Mouse (Mus musculus) myocyte (in vitro differentiated cells): ENCODE measurements at regions not wholly inside any gene's neighbourhood (a gene's known extent, or its start where the extent isn't known, plus 50 kb on each side); places are given as distances from the start of the nearest gene placed in this dataset.

ENCODE experiments used
- H3K27me3 ChIP-seq: one replicate; pipeline ENCODE4 v1.6.1; 2011; ENCODE audit not compliant: control insufficient read depth, insufficient read depth, insufficient read length
- H3K36me3 ChIP-seq: one replicate; pipeline ENCODE4 v1.6.1; 2011; ENCODE audit not compliant: control insufficient read depth, insufficient read depth
- H3K4me2 ChIP-seq: one replicate; pipeline ENCODE4 v1.6.1; 2011; ENCODE audit warnings: low read depth, control low read depth
- H3K4me3 ChIP-seq: one replicate; pipeline ENCODE4 v1.5.1; 2011; ENCODE audit warnings: mild to moderate bottlenecking, control low read depth, moderate library complexity
- H3K79me2 ChIP-seq: one replicate; pipeline ENCODE4 v1.6.1; 2011; ENCODE audit not compliant: control insufficient read depth, insufficient read depth
- H3ac ChIP-seq: one replicate; pipeline ENCODE4 v1.6.1; 2011; ENCODE audit not compliant: control insufficient read depth, insufficient read length
- CEBPB ChIP-seq: IDR thresholded peaks from 2 replicates; pipeline ENCODE4 v1.6.1; 2011; ENCODE audit warnings: mild to moderate bottlenecking, moderate library complexity; ENCODE audit not compliant: poor library complexity, insufficient read depth, severe bottlenecking
- E2F4 ChIP-seq: IDR thresholded peaks from one replicate; pipeline ENCODE4 v1.6.1; 2011; ENCODE audit warnings: mild to moderate bottlenecking, control low read depth, moderate library complexity; ENCODE audit not compliant: insufficient read depth
- MAX ChIP-seq: IDR thresholded peaks from one replicate; pipeline ENCODE4 v1.6.1; 2011; ENCODE audit warnings: low read depth, mild to moderate bottlenecking, control low read depth
- MYOD1 ChIP-seq, 3 experiments: IDR thresholded peaks; one replicate each; pipeline ENCODE4 v1.6.1; 2011; ENCODE audit warnings: control low read depth in 2 of 3, low read depth in 2 of 3, mild to moderate bottlenecking in 2 of 3, moderate library complexity in 1 of 3; ENCODE audit not compliant: insufficient read length in 2 of 3, control insufficient read depth in 1 of 3
- MYOG ChIP-seq, 3 experiments: IDR thresholded peaks; one replicate each; pipeline ENCODE4 v1.6.1; 2011; ENCODE audit warnings: control low read depth in 2 of 3, low read depth in 2 of 3, mild to moderate bottlenecking in 2 of 3; ENCODE audit not compliant: insufficient read length in 2 of 3, control insufficient read depth in 1 of 3, insufficient read depth in 1 of 3
- POLR2A ChIP-seq: IDR thresholded peaks from one replicate; pipeline ENCODE4 v1.6.1; 2011; ENCODE audit warnings: low read depth, mild to moderate bottlenecking, control low read depth, moderate library complexity; ENCODE audit not compliant: insufficient read length
- POLR2AphosphoS2 ChIP-seq: IDR thresholded peaks from one replicate; pipeline ENCODE4 v1.6.1; 2011; ENCODE audit warnings: low read depth, control low read depth; ENCODE audit not compliant: insufficient read length
- REST ChIP-seq: IDR thresholded peaks from one replicate; pipeline ENCODE4 v1.6.1; 2011; ENCODE audit warnings: mild to moderate bottlenecking, control low read depth, moderate library complexity; ENCODE audit not compliant: insufficient read depth, insufficient read length
- SRF ChIP-seq: IDR thresholded peaks from one replicate; pipeline ENCODE4 v1.6.1; 2011; ENCODE audit warnings: low read depth; ENCODE audit not compliant: control insufficient read depth, insufficient read length
- TCF12 ChIP-seq: IDR thresholded peaks from one replicate; pipeline ENCODE4 v1.6.1; 2011; ENCODE audit warnings: mild to moderate bottlenecking, control low read depth; ENCODE audit not compliant: poor library complexity, insufficient read depth, severe bottlenecking
- TCF3 ChIP-seq: IDR thresholded peaks from one replicate; pipeline ENCODE4 v1.6.1; 2011; ENCODE audit warnings: low read depth, control low read depth; ENCODE audit not compliant: insufficient read length
- USF1 ChIP-seq: IDR thresholded peaks from one replicate; pipeline ENCODE4 v1.6.1; 2011; ENCODE audit warnings: low read depth, mild to moderate bottlenecking, control low read depth, moderate library complexity

GRCm38 (mm10) chr2:179093996-179094395, 348.2 kb upstream of the Cdh4 start:
- H3ac ChIP-seq = no peak overlapping the region
- H3K79me2 ChIP-seq = no peaks in the 10 kb centered on the region
- no peaks in the 10 kb centered on the region for H3K27me3 ChIP-seq
- H3K4me3 ChIP-seq = no peak overlapping the region
- TF ChIP-seq USF1 (no peak), TCF3 (no peak), POLR2A (no peak), E2F4 (no peak), REST (no peak), MYOD1 (IDR thresholded peaks at IDR 0.05; ENCODE audit: control insufficient read depth in 1 of 3, insufficient read length in 2 of 3, low read depth in 2 of 3) (no peak), CEBPB (no peak), TCF12 (no peak), SRF (no peak), POLR2AphosphoS2 (no peak), MYOG (IDR thresholded peaks at IDR 0.05; ENCODE audit: control insufficient read depth in 1 of 3, insufficient read depth in 1 of 3, insufficient read length in 2 of 3, low read depth in 2 of 3) (no peak), MAX (no peak)
- no peaks in the 10 kb centered on the region for H3K36me3 ChIP-seq
- no peak overlapping the region for H3K4me2 ChIP-seq

- no peaks in the 10 kb centered on the region for H3K27me3 ChIP-seq
- no peaks in the 10 kb centered on the region for H3K79me2 ChIP-seq
- no peak overlapping the region for H3ac ChIP-seq
- TF ChIP-seq E2F4 (no peak), TCF12 (no peak), SRF (no peak), POLR2A (no peak), MAX (no peak), POLR2AphosphoS2 (no peak), MYOG (IDR thresholded peaks at IDR 0.05; ENCODE audit: control insufficient read depth in 1 of 3, insufficient read depth in 1 of 3, insufficient read length in 2 of 3, low read depth in 2 of 3) (no peak), USF1 (no peak), TCF3 (no peak), REST (no peak), MYOD1 (IDR thresholded peaks at IDR 0.05; ENCODE audit: control insufficient read depth in 1 of 3, insufficient read length in 2 of 3, low read depth in 2 of 3) (no peak), CEBPB (no peak)
- H3K4me2 ChIP-seq = no peak overlapping the region
- no peaks in the 10 kb centered on the region for H3K36me3 ChIP-seq
- no peak overlapping the region for H3K4me3 ChIP-seq
These were observed 346.2 kb upstream of the Cdh4 start for GRCm38 (mm10) chr2:179095981-179096380.

- H3ac ChIP-seq = no peak overlapping the region
- no peak overlapping the region for H3K4me2 ChIP-seq
- no peaks in the 10 kb centered on the region for H3K27me3 ChIP-seq
- H3K4me3 ChIP-seq = no peak overlapping the region
- no peaks in the 10 kb centered on the region for H3K36me3 ChIP-seq
- no peak for TF ChIP-seq USF1
- no peak for TF ChIP-seq CEBPB
- TF ChIP-seq POLR2AphosphoS2 = no peak
- no peak for TF ChIP-seq MAX
- TF ChIP-seq MYOG (IDR thresholded peaks at IDR 0.05; ENCODE audit: control insufficient read depth in 1 of 3, insufficient read depth in 1 of 3, insufficient read length in 2 of 3, low read depth in 2 of 3) = no peak
- TF ChIP-seq SRF = no peak
- TF ChIP-seq TCF12 = no peak
- no peak for TF ChIP-seq REST
- TF ChIP-seq E2F4 = no peak
- TF ChIP-seq POLR2A = no peak
- no peak for TF ChIP-seq TCF3
- TF ChIP-seq MYOD1 (IDR thresholded peaks at IDR 0.05; ENCODE audit: control insufficient read depth in 1 of 3, insufficient read length in 2 of 3, low read depth in 2 of 3) = no peak
- no peaks in the 10 kb centered on the region for H3K79me2 ChIP-seq
These were observed 345.4 kb upstream of the Cdh4 start for GRCm38 (mm10) chr2:179096861-179097260.

- Histone ChIP-seq H3K36me3 (no peaks in the 10 kb centered on the region), H3K4me2 (no peak overlapping the region), H3K4me3 (no peak overlapping the region)
These were observed 342.4 kb upstream of the Cdh4 start for GRCm38 (mm10) chr2:179099783-179100182.

GRCm38 (mm10) chr2:179103114-179103513, 339.1 kb upstream of the Cdh4 start:
- no peak for TF ChIP-seq USF1
- no peak for TF ChIP-seq POLR2AphosphoS2
- TF ChIP-seq TCF3 = no peak
- TF ChIP-seq MYOG (IDR thresholded peaks at IDR 0.05; ENCODE audit: control insufficient read depth in 1 of 3, insufficient read depth in 1 of 3, insufficient read length in 2 of 3, low read depth in 2 of 3) = no peak
- no peak for TF ChIP-seq MAX
- no peak for TF ChIP-seq SRF
- TF ChIP-seq MYOD1 (IDR thresholded peaks at IDR 0.05; ENCODE audit: control insufficient read depth in 1 of 3, insufficient read length in 2 of 3, low read depth in 2 of 3) = no peak
- TF ChIP-seq REST = no peak
- TF ChIP-seq E2F4 = no peak
- no peak for TF ChIP-seq TCF12
- TF ChIP-seq POLR2A = no peak
- TF ChIP-seq CEBPB = no peak
- no peak overlapping the region for H3ac ChIP-seq
- no peak overlapping the region for H3K4me2 ChIP-seq
- H3K27me3 ChIP-seq = no peaks in the 10 kb centered on the region
- no peak overlapping the region for H3K4me3 ChIP-seq
- H3K36me3 ChIP-seq = no peaks in the 10 kb centered on the region
- no peaks in the 10 kb centered on the region for H3K79me2 ChIP-seq

More at GRCm38 (mm10) chr2:179099783-179100182, 342.4 kb upstream of the Cdh4 start:
- H3K79me2 ChIP-seq = no peaks in the 10 kb centered on the region
- H3ac ChIP-seq = no peak overlapping the region
- no peaks in the 10 kb centered on the region for H3K27me3 ChIP-seq
- TF ChIP-seq TCF12 (no peak), TCF3 (no peak), E2F4 (no peak), MAX (no peak), POLR2AphosphoS2 (no peak), CEBPB (no peak), MYOG (IDR thresholded peaks at IDR 0.05; ENCODE audit: control insufficient read depth in 1 of 3, insufficient read depth in 1 of 3, insufficient read length in 2 of 3, low read depth in 2 of 3) (no peak), USF1 (no peak), POLR2A (no peak), MYOD1 (IDR thresholded peaks at IDR 0.05; ENCODE audit: control insufficient read depth in 1 of 3, insufficient read length in 2 of 3, low read depth in 2 of 3) (no peak)
